ENCODE assay signal across 7 mouse cellular contexts in genomic region chr2:140395179-140395578, GRCm38 (mm10). TPM values are rescaled to one million over a fixed set of nuclear protein-coding genes. Genes with fewer than 3 reads are reported as not detected.
DNase-seq lines count a peak whose midpoint lies in the region; ATAC-seq and TF ChIP-seq lines count a peak whose summit lies in the region.

TSS of gene Macrod2 (plus strand) at chr2:140395309.

- H3K4me3 ChIP-seq in bone marrow, adult 2 months (replicated peaks; ENCODE audit: control insufficient read depth, low read depth, low read length) = peak within 1 kb of the TSS; percentile 40
- H3K4me3 ChIP-seq in embryonic facial prominence, embryonic 14.5 days (ENCODE audit: low read depth, low read length) = peak within 1 kb of the TSS; percentile 80
- peak within 1 kb of the TSS; percentile 80 for H3K4me3 ChIP-seq in limb, embryonic 10.5 days
- H3K4me3 ChIP-seq in midbrain, embryonic 13.5 days (replicated peaks) = peak within 1 kb of the TSS; percentile 87
- H3K4me3 ChIP-seq in small intestine, adult 2 months (ENCODE audit: low read depth, low read length) = peak within 1 kb of the TSS; percentile 91

- H3K36me3 ChIP-seq in embryonic facial prominence, embryonic 14.5 days (ENCODE audit: control insufficient read depth, insufficient read depth, low read length) = no peaks in the 10 kb centered on the region
- H3K36me3 ChIP-seq in limb, embryonic 10.5 days = no peaks in the 10 kb centered on the region
- H3K36me3 ChIP-seq in midbrain, embryonic 13.5 days = no peaks in the 10 kb centered on the region
- H3K36me3 ChIP-seq in small intestine, adult 2 months (ENCODE audit: control insufficient read depth, insufficient read depth, low read length) = no peaks in the 10 kb centered on the region

- H3K27me3 ChIP-seq in embryonic facial prominence, embryonic 14.5 days (replicated peaks; ENCODE audit: control insufficient read depth, insufficient read depth, low read length) = peaks cover 3% of the 10 kb centered on the region; the same call in 1 of the 2 replicates
- H3K27me3 ChIP-seq in limb, embryonic 10.5 days (ENCODE audit: low read depth, poor library complexity, severe bottlenecking) = peaks cover 15% of the 10 kb centered on the region
- H3K27me3 ChIP-seq in midbrain, embryonic 13.5 days = 0 out of 2 replicates have a peak, but pooled peaks cover 3% of the 10 kb centered on the region
- H3K27me3 ChIP-seq in small intestine, adult 2 months (ENCODE audit: control insufficient read depth, insufficient read depth, low read length) = peaks cover 6% of the 10 kb centered on the region; the same call in 1 of the 2 replicates

- TF ChIP-seq CTCF in bone marrow, adult 2 months (IDR thresholded peaks at IDR 0.05; ENCODE audit: control insufficient read depth, insufficient read depth, low read length) = no peak
- TF ChIP-seq CTCF in small intestine, adult 2 months (IDR thresholded peaks at IDR 0.05; ENCODE audit: extremely low read depth, insufficient read length, insufficient replicate concordance, low read depth, low read length) = no peak

- TF ChIP-seq POLR2A in bone marrow, adult 2 months (IDR thresholded peaks at IDR 0.05; ENCODE audit: borderline replicate concordance, control insufficient read depth, low read depth, low read length) = peak; percentile 20; the same call in 1 of the 2 replicates
- TF ChIP-seq POLR2A in small intestine, adult 2 months (IDR thresholded peaks at IDR 0.05; ENCODE audit: low read depth, low read length) = no peak; the same call in 1 of the 2 replicates

- ATAC-seq in embryonic facial prominence, embryonic 14.5 days (ENCODE audit: low read depth) = peak; percentile 100
- peak; percentile 99 for ATAC-seq in midbrain, embryonic 13.5 days

- peak; percentile 99 for DNase-seq in embryonic facial prominence, embryonic 14.5 days (ENCODE audit: low spot score)
- DNase-seq in heart, adult 18-20 months = peak; percentile 98 to 99
- peak; percentile 99 for DNase-seq in kidney, adult 18-20 months
- peak; percentile 97 for DNase-seq in limb, embryonic 10.5 days (ENCODE audit: low spot score)

- no peaks in the 10 kb centered on the region; the same call in 1 of the 2 replicates for H3K4me1 ChIP-seq in bone marrow, adult 2 months (ENCODE audit: control insufficient read depth, insufficient read depth, low read length)
- no peaks in the 10 kb centered on the region for H3K4me1 ChIP-seq in embryonic facial prominence, embryonic 14.5 days (ENCODE audit: control insufficient read depth, insufficient read depth, low read length)
- H3K4me1 ChIP-seq in limb, embryonic 10.5 days = peaks cover 9% of the 10 kb centered on the region
- peaks cover 11% of the 10 kb centered on the region for H3K4me1 ChIP-seq in midbrain, embryonic 13.5 days (replicated peaks)
- H3K4me1 ChIP-seq in small intestine, adult 2 months (ENCODE audit: control insufficient read depth, insufficient read depth, insufficient read length, low read length) = no peaks in the 10 kb centered on the region; the same call in 1 of the 2 replicates

- under 1% methylated on average over 46 of the region's 47 CpGs for WGBS in bone marrow, adult 2 months
- 3% methylated on average over 19 of the region's 47 CpGs for WGBS in embryonic facial prominence, embryonic 14.5 days
- WGBS in limb, embryonic 10.5 days = under 1% methylated on average over 44 of the region's 47 CpGs
- under 1% methylated on average over 36 of the region's 47 CpGs for WGBS in midbrain, embryonic 13.5 days
- under 1% methylated on average over 45 of the region's 47 CpGs for WGBS in small intestine, adult 2 months

- peak within 1 kb of the TSS; percentile 97 for H3K4me2 ChIP-seq in embryonic facial prominence, embryonic 14.5 days (ENCODE audit: low read depth, low read length)
- H3K4me2 ChIP-seq in midbrain, embryonic 13.5 days (replicated peaks) = peak within 1 kb of the TSS; percentile 93

- peak within 1 kb of the TSS; percentile 71 for H3K9ac ChIP-seq in embryonic facial prominence, embryonic 14.5 days (ENCODE audit: low read depth, low read length)
- H3K9ac ChIP-seq in midbrain, embryonic 13.5 days (replicated peaks) = peak within 1 kb of the TSS; percentile 79

- H3K9me3 ChIP-seq in embryonic facial prominence, embryonic 14.5 days (ENCODE audit: control insufficient read depth, low read length) = no peaks in the 10 kb centered on the region
- no peaks in the 10 kb centered on the region for H3K9me3 ChIP-seq in limb, embryonic 10.5 days (replicated peaks)
- no peaks in the 10 kb centered on the region for H3K9me3 ChIP-seq in midbrain, embryonic 13.5 days

- no peak within 1 kb of the TSS; the same call in 1 of the 2 replicates for H3K27ac ChIP-seq in bone marrow, adult 2 months (ENCODE audit: control insufficient read depth, insufficient read depth, low read depth, low read length, poor library complexity)
- no peak within 1 kb of the TSS for H3K27ac ChIP-seq in embryonic facial prominence, embryonic 14.5 days (replicated peaks; ENCODE audit: low read depth, low read length)
- H3K27ac ChIP-seq in limb, embryonic 10.5 days = peak within 1 kb of the TSS; percentile 87
- H3K27ac ChIP-seq in midbrain, embryonic 13.5 days = peak within 1 kb of the TSS; percentile 78
- no peak within 1 kb of the TSS for H3K27ac ChIP-seq in small intestine, adult 2 months (ENCODE audit: insufficient read depth, low read depth, low read length)

RNA-seq across cellular contexts. Expression of gene Macrod2, which starts in this region (rescaled TPM):
- polyA plus RNA-seq in bone marrow, adult 2 months (2011; ENCODE audit: insufficient read depth, insufficient read length, low replicate concordance, missing spikeins) = 2.8 and 4.7 TPM in 2 replicates
- 25.6 and 29.2 TPM in 2 replicates for polyA plus RNA-seq in embryonic facial prominence, embryonic 14.5 days (2014; fragmentation: Nextera tagmentation; extraction: Ambion mirVana)
- 1 to 10 TPM; 7.2 to 8.3 TPM for total RNA-seq in heart, adult 18-20 months (2021)
- polyA plus RNA-seq in limb, embryonic 10.5 days (2016; fragmentation: Nextera tagmentation; extraction: Ambion mirVana) = 29.4 and 42.7 TPM in 2 replicates
- 74.8 and 75.4 TPM in 2 replicates for polyA plus RNA-seq in midbrain, embryonic 13.5 days (2015; fragmentation: Nextera tagmentation; extraction: Ambion mirVana)
- 1.4 and 3.8 TPM in 2 replicates for polyA plus RNA-seq in small intestine, adult 2 months (2012; rRNA removed)

Comparison
In these comparisons a context has a peak if more than half of its experiments do, and no peak if none do; other contexts are left out.
1. H3K27ac ChIP-seq: peak in limb, embryonic 10.5 days (single experiment) and midbrain, embryonic 13.5 days (single experiment); none in bone marrow, adult 2 months (single experiment), embryonic facial prominence, embryonic 14.5 days (single experiment) and small intestine, adult 2 months (single experiment).
2. H3K4me3 ChIP-seq: peak in every context shown above with its lines; median percentile 91 in small intestine, adult 2 months; 87 in midbrain, embryonic 13.5 days; 80 in embryonic facial prominence, embryonic 14.5 days; 80 in limb, embryonic 10.5 days; 40 in bone marrow, adult 2 months.
3. Peak in every context shown above with its lines, with median percentiles within 50 percentile points of each other: DNase-seq.